Mouse (Mus musculus): ENCODE data around the gene Plekhb1. TPM values are rescaled to one million over a fixed set of nuclear protein-coding genes. Genes with fewer than 3 reads are reported as not detected.

The Plekhb1 gene
- 0.06 TPM in 1 of 2 replicates, not detected in the other for polyA plus RNA-seq (2012; ENCODE audit: low replicate concordance)

DNA sequence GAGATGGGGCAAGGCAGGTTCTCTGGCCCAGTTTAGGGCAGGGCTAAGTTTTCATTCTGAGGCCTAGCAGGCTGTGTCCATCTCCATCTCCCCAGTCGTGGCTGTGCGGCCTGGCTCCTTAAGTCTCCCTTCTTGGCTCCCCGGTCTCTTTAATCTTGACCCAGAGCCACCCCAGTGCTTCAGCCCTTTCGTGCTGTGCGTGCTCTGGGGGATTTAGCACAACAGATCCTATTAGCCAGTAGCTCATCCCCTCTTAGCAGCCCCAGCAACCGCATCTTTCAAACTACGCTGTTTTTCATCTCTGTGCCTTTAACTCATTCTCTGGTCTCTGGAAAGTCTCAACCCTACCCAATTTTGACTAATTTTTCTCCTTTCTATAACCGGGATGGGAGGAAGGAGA is at the start of gene Plekhb1:
TSS of gene Plekhb1 (minus strand) at position 184 of the 400 bp plus-strand sequence.

DNA sequence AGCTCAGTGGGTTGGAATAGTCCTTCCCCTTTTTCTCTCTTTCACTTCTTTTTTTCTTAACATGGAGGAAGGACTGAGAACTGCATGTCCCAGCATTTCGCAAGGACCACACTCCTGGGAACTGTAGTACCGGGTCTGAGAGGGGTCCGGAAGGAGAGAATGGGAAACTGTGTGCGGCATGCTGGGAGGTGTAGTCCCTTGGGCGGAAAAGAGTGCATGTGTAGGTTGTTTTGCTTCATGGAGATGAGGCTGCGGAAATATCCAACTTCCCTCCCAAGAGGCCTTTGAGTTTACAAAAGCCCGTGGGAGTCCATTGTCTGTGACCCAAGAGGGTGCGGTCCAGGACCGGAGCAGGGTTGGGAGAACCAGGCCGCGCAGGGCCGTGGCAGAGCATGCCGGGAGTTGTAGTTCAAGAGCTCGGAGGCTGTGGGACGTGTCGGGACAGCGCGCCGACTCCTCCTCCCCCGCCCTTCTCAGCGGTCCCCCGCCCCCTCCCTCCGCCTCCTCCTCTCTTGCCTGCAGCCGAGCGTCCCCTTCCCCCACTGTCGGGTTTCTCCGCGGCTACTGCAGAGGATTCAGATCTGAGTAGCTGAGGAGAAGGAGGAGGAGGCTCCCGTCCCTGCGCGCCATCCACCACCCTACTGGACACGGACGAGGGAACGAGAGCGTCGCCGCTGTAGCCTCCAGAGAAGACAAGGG is 44.1 kb upstream of the Plekhb1 start, which contains the start of gene Fam168a:
TSS of gene Fam168a (plus strand) at position 493 of the 699 bp plus-strand sequence.

DNA sequence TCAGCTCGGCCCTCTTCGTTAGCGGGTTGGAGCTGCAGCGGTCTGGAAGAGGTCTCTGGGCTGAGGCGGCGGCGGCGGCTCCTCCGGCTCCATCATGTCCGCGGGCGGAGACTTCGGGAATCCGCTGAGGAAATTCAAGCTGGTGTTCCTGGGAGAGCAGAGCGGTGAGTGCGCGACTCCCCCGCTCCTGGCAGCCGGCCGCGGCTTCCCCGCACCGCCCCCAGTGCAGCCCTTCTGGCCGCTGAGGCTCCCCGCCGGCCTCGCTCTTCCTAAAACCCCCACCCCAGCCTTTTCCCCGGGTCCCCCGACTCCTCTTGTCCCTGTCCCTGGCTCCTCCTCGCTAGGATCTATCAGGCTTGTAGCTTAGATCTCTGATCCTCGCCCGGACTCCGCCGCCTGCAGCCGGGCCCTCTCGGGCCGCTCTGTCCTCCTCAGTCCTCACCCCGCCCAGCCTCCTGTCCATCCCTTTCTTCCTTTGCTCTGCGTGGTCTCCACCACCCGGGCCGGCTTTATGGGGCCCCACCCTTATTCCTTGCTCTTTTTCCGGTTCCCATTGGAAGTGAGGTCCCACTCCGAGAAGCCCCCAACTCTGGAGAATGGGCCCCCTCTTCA is 54.0 kb downstream of the Plekhb1 start, which contains the start of gene Mrpl48:
TSS of gene Mrpl48 (minus strand) at position 172 of the 612 bp plus-strand sequence.

DNA sequence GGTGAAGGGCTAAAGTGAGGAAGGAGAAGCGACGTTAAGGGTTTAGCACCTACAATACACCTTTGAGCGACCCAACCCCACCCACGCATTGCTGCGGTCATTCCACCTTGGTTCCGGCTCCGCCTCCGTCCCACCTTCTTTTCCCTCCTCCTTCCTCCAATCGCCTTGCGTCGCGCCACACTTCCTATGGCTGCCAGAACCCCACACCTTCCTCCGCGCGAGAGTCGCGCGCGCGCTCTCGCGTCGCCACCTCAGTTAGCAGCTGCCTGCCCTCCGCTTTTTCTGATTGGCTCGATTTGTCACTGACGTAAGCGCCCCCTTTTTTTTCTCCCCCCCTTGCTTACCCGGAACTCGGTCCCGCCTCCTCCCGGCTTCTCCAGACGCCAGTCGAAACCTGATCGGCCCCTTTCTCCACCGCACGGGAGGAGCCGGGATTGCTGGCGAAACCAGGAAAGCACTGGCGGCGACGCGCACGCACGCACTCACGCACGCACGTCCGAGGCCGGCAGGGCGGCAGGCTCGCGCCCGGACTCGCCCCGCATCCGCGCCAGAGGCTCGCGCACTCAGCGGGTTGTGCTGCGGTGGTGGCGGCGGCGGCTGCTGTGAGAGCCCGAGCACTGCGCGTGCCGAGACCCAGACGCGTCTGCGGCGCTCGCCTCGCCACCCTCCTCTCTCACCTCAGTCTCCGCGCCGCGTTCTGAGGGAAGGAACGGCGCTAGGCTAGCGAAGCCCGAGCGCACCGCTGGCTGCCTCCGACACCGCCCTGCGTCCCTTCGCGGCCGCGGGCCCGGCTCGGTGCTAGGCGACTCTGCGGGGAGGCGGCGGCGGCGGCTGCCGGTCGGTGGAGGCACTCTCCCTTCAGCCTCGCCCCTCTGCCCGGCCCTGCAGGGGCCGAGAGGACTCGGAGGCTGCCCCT is 54.7 kb downstream of the Plekhb1 start, which contains the start of gene Rab6a:
TSS of gene Rab6a (plus strand) at position 197 of the 916 bp plus-strand sequence.

Other genes with a start within 250 kb of the Plekhb1 start
- gene Ucp3, start 189.4 kb downstream of the Plekhb1 start, polyA plus RNA-seq (2012; ENCODE audit: low replicate concordance) = 0.74 and 1.5 TPM in 2 replicates
- 1,213 and 1,443 TPM in 2 replicates for gene Ucp2, start 169.1 kb downstream of the Plekhb1 start, polyA plus RNA-seq (2012; ENCODE audit: low replicate concordance)
- gene Dnajb13, start 147.5 kb downstream of the Plekhb1 start, polyA plus RNA-seq (2012; ENCODE audit: low replicate concordance) = 0.26 and 1.2 TPM in 2 replicates
- gene Coa4, start 125.3 kb downstream of the Plekhb1 start, polyA plus RNA-seq (2012; ENCODE audit: low replicate concordance) = 3.2 and 8.6 TPM in 2 replicates
- 16.2 and 29.3 TPM in 2 replicates for gene Rab6a, start 55.0 kb downstream of the Plekhb1 start, polyA plus RNA-seq (2012; ENCODE audit: low replicate concordance)
- 2.1 and 2.7 TPM in 2 replicates for gene Mrpl48, start 54.1 kb downstream of the Plekhb1 start, polyA plus RNA-seq (2012; ENCODE audit: low replicate concordance)
- gene Fam168a, start 44.2 kb upstream of the Plekhb1 start, polyA plus RNA-seq (2012; ENCODE audit: low replicate concordance) = 58.8 and 71.9 TPM in 2 replicates
- 56.3 and 97.0 TPM in 2 replicates for gene Relt, start 201.0 kb upstream of the Plekhb1 start, polyA plus RNA-seq (2012; ENCODE audit: low replicate concordance)

Measured in hematopoietic multipotent progenitor cell, adult 10-12 weeks (in vitro differentiated cells).